Mouse (Mus musculus): ENCODE results near the gene Rb1. TPM values are rescaled to one million over a fixed set of nuclear protein-coding genes. Genes with fewer than 3 reads are reported as not detected.

Gene Rb1
- polyA plus RNA-seq, 1 experiment from 2014 or later: 21.8 TPM

DNA sequence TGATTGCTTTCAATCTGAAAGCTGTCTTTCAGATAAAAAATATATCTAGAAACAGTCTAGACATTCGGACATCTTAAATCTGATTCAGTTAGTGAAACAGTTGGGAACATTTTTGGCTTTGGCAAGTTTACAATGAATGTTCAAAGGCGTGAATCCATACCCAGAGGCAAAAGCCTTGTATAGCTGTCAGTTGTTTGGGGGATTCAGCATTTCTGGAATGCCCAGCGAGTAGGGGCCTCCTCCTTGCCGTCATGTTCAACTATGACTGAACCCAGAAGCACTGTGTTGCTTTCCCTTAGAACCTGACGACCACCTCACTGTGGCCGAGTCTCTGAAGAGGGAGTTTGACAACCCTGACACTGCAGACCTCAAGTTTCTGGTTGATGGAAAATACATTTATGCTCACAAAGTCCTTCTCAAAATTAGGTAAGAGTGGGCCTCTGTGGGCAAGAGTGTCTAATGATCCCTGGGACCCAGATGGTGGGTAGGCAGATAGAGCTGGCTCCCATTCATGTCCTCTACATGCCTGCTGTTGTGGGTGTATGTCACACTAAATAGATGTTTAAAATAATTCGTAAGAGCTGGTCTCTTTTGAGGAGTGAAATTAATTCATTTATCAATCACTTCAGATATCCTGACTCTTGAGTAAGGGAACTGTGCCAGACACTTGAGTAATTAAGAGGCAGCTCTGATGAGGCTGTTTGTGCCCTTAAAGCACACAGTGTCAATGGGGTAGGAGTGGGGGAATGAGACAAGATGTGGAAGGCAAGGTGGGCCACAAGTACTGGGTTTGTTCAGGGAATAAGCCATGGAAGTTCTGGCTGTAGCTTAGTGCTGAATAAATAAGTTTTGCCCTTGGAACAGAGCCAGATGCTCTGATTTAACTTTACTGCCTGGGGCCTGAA is 151.3 kb downstream of the Rb1 start:
- no peak for ATAC-seq (replicated peaks; ENCODE audit: low FRiP score, low TSS enrichment, low read depth)
- 79% methylated on average over 7 of the region's 7 CpGs for WGBS
- Histone ChIP-seq H3K27me3 (replicated peaks; ENCODE audit: control insufficient read depth, insufficient read depth, low read length) (no peaks in the 10 kb centered on the region), H3K4me3 (ENCODE audit: low read depth, low read length) (no peak overlapping the region), H3K36me3 (ENCODE audit: control insufficient read depth, insufficient read depth, low read length) (peaks cover 97% of the 10 kb centered on the region), H3K9me3 (ENCODE audit: control insufficient read depth, low read length) (no peaks in the 10 kb centered on the region), H3K4me2 (ENCODE audit: low read length) (no peak overlapping the region), H3K4me1 (replicated peaks; ENCODE audit: control insufficient read depth, insufficient read depth, low read length) (no peaks in the 10 kb centered on the region), H3K9ac (ENCODE audit: low read length) (no peak overlapping the region), H3K27ac (ENCODE audit: low read depth) (no peak overlapping the region)
- no peak for DNase-seq (ENCODE audit: low spot score)

DNA sequence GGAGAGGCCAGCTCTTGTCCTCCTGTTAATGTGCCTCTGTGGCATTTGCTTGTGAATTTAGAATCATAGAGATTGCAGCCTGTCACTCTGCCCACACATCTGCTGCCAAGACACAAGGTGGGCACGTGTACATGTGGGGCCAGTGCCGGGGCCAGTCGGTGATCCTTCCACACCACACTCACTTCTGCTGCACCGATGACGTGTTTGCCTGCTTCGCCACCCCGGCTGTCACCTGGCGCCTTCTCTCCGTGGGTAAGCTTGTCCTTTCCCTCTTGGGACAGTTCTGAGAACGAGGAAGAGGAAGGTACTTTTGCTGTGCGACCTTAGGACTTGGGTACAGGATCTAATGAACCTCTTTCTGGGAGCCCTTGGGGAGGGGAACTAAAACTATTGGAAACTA is 152.0 kb downstream of the Rb1 start:
- peaks cover 94% of the 10 kb centered on the region for H3K36me3 ChIP-seq (ENCODE audit: control insufficient read depth, insufficient read depth, low read length)
- no peaks in the 10 kb centered on the region for H3K4me1 ChIP-seq (replicated peaks; ENCODE audit: control insufficient read depth, insufficient read depth, low read length)
- no peaks in the 10 kb centered on the region for H3K27me3 ChIP-seq (replicated peaks; ENCODE audit: control insufficient read depth, insufficient read depth, low read length)
- no peak overlapping the region for H3K27ac ChIP-seq (ENCODE audit: low read depth)
- H3K4me3 ChIP-seq (ENCODE audit: low read depth, low read length): no peak overlapping the region
- H3K9me3 ChIP-seq (ENCODE audit: control insufficient read depth, low read length): no peaks in the 10 kb centered on the region
- 91% methylated on average over 11 of the region's 11 CpGs for WGBS
- H3K9ac ChIP-seq (ENCODE audit: low read length): no peak overlapping the region
- ATAC-seq (replicated peaks; ENCODE audit: low FRiP score, low TSS enrichment, low read depth): no peak
- no peak for DNase-seq (ENCODE audit: low spot score)
- H3K4me2 ChIP-seq (ENCODE audit: low read length): no peak overlapping the region

DNA sequence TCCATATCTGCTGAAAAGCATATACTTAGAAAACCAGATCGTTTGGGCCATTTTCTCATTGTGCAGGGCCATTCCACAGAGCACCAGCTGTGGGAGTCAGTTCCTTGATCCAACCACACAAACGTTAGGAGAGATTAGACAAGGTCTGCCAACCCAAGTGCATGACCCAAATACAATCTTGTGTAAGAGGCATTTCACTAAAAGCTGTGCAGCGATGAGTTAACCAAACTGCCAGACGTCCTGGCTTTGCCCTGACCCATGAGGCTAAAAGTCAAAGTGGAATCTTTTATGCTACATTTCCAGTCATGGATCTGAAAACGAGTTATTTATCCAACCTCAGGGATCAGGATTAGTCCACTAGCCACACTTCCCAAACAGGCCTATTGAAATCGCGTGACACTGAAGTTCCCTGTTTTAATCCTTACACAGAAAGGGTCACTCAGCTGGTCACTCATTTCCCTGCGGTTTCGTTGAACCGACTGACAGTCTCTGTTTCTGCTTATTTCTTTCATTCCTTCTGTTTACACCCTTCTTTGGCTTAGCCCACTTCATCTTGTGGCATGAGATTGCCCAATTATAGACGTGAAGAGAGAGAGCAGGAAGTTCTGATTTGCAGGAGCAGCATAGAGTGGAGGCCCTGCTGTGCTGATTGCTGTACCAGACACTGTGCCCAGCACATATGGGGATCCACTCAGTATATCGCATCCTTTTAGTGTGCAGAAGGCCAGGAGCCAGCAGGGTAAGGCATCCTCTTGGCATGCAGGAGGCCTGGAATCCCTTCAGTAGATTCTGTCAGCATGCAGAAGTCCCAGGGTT is 153.2 kb downstream of the Rb1 start:
- H3K27ac ChIP-seq (ENCODE audit: low read depth): no peak overlapping the region
- no peaks in the 10 kb centered on the region for H3K4me1 ChIP-seq (replicated peaks; ENCODE audit: control insufficient read depth, insufficient read depth, low read length)
- H3K4me3 ChIP-seq (ENCODE audit: low read depth, low read length): no peak overlapping the region
- ATAC-seq (replicated peaks; ENCODE audit: low FRiP score, low TSS enrichment, low read depth) (no peak), DNase-seq (ENCODE audit: low spot score) (no peak)
- no peaks in the 10 kb centered on the region for H3K9me3 ChIP-seq (ENCODE audit: control insufficient read depth, low read length)
- H3K4me2 ChIP-seq (ENCODE audit: low read length): no peak overlapping the region
- H3K27me3 ChIP-seq (replicated peaks; ENCODE audit: control insufficient read depth, insufficient read depth, low read length): no peaks in the 10 kb centered on the region
- no peak overlapping the region for H3K9ac ChIP-seq (ENCODE audit: low read length)
- peaks cover 94% of the 10 kb centered on the region for H3K36me3 ChIP-seq (ENCODE audit: control insufficient read depth, insufficient read depth, low read length)
- WGBS: 86% methylated on average over 12 of the region's 12 CpGs

DNA sequence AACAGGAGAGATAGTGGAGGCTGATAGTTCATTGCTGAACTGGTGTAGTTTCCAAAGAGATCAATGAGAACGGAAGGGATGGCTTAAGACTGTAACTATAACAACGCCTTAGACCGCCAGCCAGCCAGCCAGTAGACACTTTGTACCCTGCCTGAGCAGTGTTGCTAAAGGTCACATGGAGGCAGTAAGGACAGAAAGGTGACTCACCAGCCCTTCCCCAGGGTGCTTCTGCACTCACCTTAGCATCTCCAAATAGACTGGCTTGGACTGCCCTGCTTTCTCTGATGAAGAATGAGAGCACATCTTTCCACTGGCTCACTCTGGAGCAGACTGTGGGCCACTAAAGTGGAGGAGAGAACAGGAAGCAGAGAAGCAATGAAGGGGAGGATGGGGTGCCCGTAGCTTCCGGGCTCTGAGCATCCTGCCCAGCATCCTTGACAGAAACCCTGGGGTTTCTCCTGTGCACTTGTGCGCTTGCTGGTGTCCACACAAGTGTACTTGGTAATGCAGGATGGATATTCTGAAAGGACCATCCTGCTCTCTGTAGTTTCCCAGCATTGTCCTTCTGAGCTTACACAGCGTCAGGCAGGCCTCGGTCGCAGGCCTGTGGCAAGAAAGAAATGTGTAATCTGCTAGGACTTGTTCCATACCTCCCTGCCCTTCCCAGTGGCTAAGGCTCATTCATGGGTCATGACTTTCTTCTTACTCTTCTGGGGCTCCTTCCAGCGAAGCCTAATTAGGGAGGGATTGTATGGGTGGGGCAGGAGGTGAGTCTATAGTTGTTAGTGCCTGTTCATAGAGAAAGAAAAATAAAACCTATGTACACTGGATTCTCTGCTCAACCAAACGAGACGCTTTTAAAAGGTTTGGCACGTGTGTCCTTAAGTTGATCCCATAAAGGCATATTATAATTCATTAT is 155.4 kb downstream of the Rb1 start:
- no peaks in the 10 kb centered on the region for H3K9me3 ChIP-seq (ENCODE audit: control insufficient read depth, low read length)
- H3K4me1 ChIP-seq (replicated peaks; ENCODE audit: control insufficient read depth, insufficient read depth, low read length): no peaks in the 10 kb centered on the region
- DNase-seq (ENCODE audit: low spot score) (no peak), ATAC-seq (replicated peaks; ENCODE audit: low FRiP score, low TSS enrichment, low read depth) (no peak)
- no peak overlapping the region for H3K4me3 ChIP-seq (ENCODE audit: low read depth, low read length)
- no peaks in the 10 kb centered on the region for H3K27me3 ChIP-seq (replicated peaks; ENCODE audit: control insufficient read depth, insufficient read depth, low read length)
- H3K4me2 ChIP-seq (ENCODE audit: low read length): no peak overlapping the region
- H3K27ac ChIP-seq (ENCODE audit: low read depth): no peak overlapping the region
- no peak overlapping the region for H3K9ac ChIP-seq (ENCODE audit: low read length)
- WGBS: 90% methylated on average over 13 of the region's 13 CpGs
- peaks cover 93% of the 10 kb centered on the region for H3K36me3 ChIP-seq (ENCODE audit: control insufficient read depth, insufficient read depth, low read length)

DNA sequence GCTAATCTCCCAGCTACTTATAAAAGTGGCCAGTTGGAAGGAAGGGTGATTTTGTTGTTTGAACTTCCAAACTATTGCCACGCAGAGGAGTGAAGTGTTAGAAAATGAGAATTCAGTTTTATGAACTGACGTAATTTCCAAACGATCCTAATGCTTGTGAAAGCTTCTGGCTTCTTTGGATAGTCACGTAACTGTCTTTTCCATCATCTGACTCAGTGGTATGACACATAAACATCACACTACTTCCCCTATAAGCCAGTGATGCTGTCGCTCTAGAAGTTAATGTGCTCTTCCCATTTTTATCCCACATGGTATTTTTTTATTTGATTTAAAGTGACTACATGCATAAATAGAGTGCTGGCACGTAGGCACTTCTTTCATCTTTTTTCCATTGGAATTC is 157.0 kb downstream of the Rb1 start:
- ATAC-seq (replicated peaks; ENCODE audit: low FRiP score, low TSS enrichment, low read depth): no peak
- Histone ChIP-seq H3K4me1 (replicated peaks; ENCODE audit: control insufficient read depth, insufficient read depth, low read length) (no peaks in the 10 kb centered on the region), H3K27ac (ENCODE audit: low read depth) (no peak overlapping the region), H3K4me2 (ENCODE audit: low read length) (no peak overlapping the region), H3K36me3 (ENCODE audit: control insufficient read depth, insufficient read depth, low read length) (peaks cover 93% of the 10 kb centered on the region), H3K27me3 (replicated peaks; ENCODE audit: control insufficient read depth, insufficient read depth, low read length) (no peaks in the 10 kb centered on the region), H3K4me3 (ENCODE audit: low read depth, low read length) (no peak overlapping the region), H3K9ac (ENCODE audit: low read length) (no peak overlapping the region), H3K9me3 (ENCODE audit: control insufficient read depth, low read length) (no peaks in the 10 kb centered on the region)
- WGBS: 91% methylated on average over 6 of the region's 6 CpGs
- DNase-seq (ENCODE audit: low spot score): no peak

DNA sequence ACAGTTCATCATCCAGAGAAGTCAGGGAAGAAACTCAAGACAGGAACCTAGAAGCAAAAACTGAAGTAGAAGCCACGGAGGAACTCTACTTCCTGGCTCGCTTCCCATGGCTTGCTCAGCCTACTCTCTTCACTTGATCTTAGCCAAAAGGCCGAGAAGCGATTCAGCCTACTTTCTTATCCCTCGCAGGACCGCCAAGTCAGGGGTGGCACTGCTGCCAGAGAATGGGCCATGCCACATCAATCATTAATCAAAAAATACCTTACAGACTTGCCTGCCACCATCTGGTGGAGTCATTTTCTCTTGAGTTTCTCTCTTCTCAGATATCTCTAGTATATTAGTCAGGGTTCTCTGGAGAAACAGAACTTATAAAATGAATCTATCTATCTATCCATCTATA is 160.5 kb downstream of the Rb1 start:
- 97% methylated on average over 6 of the region's 6 CpGs for WGBS
- ATAC-seq (replicated peaks; ENCODE audit: low FRiP score, low TSS enrichment, low read depth) (no peak), DNase-seq (ENCODE audit: low spot score) (no peak)
- H3K4me3 ChIP-seq (ENCODE audit: low read depth, low read length): no peak overlapping the region
- no peak overlapping the region for H3K27ac ChIP-seq (ENCODE audit: low read depth)
- H3K4me1 ChIP-seq (replicated peaks; ENCODE audit: control insufficient read depth, insufficient read depth, low read length): no peaks in the 10 kb centered on the region
- H3K36me3 ChIP-seq (ENCODE audit: control insufficient read depth, insufficient read depth, low read length): peaks cover 90% of the 10 kb centered on the region
- no peaks in the 10 kb centered on the region for H3K27me3 ChIP-seq (replicated peaks; ENCODE audit: control insufficient read depth, insufficient read depth, low read length)
- no peak overlapping the region for H3K4me2 ChIP-seq (ENCODE audit: low read length)
- no peaks in the 10 kb centered on the region for H3K9me3 ChIP-seq (ENCODE audit: control insufficient read depth, low read length)
- H3K9ac ChIP-seq (ENCODE audit: low read length): no peak overlapping the region

DNA sequence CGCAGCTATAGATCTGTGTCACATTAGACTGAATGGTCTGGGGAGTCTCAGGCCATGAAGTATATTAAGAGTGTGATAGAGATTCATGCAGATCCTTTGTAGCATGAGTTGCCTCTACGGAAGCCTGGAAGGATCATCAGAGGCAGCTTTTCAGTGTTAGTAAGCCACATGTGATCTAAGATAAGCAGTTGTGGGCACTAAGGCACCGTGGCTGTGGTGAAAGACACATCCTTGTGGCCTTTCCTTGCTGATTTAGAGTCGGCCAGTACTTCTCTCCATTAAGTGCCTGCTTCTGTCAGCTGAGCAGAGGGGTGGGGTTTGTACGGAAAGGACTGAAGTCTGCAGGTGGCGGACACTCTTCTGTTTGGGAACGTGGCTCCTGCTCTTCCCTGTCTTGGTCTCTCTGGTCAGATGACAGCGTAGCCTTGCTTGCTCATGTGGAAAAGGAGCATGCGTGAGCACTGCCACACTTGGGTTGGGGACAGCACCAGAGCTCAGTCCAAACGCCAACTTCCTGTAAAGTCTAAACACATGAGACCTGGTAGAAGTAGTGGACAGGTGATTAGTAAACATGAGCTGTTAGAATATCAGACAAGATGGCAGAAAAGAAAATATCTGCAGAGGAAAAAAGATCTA is 162.1 kb downstream of the Rb1 start:
- Histone ChIP-seq H3K4me1 (replicated peaks; ENCODE audit: control insufficient read depth, insufficient read depth, low read length) (no peaks in the 10 kb centered on the region), H3K4me2 (ENCODE audit: low read length) (no peak overlapping the region), H3K9me3 (ENCODE audit: control insufficient read depth, low read length) (no peaks in the 10 kb centered on the region), H3K27me3 (replicated peaks; ENCODE audit: control insufficient read depth, insufficient read depth, low read length) (no peaks in the 10 kb centered on the region), H3K4me3 (ENCODE audit: low read depth, low read length) (no peak overlapping the region), H3K36me3 (ENCODE audit: control insufficient read depth, insufficient read depth, low read length) (peaks cover 81% of the 10 kb centered on the region), H3K27ac (ENCODE audit: low read depth) (no peak overlapping the region), H3K9ac (ENCODE audit: low read length) (no peak overlapping the region)
- DNase-seq (ENCODE audit: low spot score) (no peak), ATAC-seq (replicated peaks; ENCODE audit: low FRiP score, low TSS enrichment, low read depth) (no peak)
- 89% methylated on average over 10 of the region's 10 CpGs for WGBS
